Mouse (Mus musculus): Measurements from ENCODE around the gene Tirap.

Gene Tirap

DNA sequence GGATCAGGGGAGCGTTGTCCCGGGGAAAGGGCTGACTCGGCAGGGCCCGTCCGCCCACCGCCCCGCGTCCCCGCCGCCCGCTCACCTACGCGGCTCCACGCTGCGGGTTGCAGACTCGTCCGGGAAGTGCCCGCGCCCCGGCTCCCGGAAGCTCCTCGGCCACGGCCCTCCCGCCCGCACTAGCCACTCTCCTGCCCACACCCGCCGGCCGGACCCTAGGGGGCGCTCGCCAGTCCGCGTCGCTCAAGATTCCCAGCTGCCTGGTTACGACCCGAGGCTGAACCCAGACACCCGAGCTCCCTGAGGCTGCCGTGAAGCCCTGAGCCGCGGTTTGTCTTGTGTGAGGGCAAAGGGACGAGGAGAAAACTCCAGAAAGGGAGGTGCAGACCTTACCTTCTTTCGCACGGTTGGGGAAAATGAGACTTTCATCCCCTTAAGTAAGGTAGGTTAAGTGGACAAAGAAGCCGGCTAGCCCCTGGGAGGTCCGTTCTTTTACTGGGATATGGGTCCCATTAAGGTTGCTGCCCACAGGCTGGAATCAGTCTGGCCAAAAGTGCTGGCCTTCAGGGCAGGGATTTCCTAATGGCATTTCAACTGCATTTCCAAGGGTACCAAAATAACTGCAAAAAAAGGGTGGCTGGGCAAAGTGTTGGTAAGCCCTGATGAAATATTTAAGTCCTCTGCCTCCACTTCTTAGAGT lies at the start of gene Tirap, which contains the start of gene Srpr:
Gene Tirap (minus strand): TSS at position 520 of the 700 bp plus-strand sequence.
Gene Srpr (plus strand): TSS at position 404 of the 700 bp plus-strand sequence.
- peak; percentile 86 to 93 for DNase-seq

DNA sequence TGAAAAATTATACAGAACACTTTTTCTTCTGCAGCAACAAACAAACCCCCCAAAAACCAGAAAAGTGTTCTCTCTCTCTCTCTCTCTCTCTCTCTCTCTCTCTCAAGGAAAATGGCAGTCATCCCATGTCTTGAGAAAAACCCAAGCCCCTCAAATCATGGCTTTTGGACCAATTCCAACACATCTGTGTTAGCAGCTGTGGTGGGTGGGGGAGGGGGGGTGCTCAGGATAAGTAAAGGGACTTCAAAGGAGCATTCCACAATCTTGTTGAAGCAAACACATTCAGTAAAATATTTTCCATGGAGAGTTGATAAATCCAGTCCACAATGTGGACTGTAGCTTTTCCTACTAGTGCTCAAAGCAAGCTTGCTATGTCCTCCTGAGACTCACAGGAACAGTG lies 49.4 kb upstream of the Tirap start:
- DNase-seq = no peak

DNA sequence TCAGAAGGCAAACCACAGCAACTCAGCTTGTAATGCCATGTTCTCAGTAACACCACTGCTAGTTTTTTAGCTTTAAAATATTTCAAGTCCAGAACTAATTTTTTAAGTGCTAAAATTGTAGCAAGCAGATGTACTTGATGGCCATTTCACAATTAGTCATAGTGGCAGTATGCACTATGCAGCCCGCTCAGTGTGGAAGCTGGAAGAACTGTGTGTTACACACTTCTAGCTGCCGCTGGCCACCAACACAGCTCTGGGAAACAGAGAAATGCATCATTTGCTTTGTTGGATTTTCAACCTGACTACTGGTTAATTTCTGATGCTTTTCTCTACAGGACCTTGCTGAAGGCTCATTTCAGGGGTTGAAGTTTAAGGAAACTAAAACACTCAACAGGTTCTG lies 47.3 kb upstream of the Tirap start:
- DNase-seq = no peak

DNA sequence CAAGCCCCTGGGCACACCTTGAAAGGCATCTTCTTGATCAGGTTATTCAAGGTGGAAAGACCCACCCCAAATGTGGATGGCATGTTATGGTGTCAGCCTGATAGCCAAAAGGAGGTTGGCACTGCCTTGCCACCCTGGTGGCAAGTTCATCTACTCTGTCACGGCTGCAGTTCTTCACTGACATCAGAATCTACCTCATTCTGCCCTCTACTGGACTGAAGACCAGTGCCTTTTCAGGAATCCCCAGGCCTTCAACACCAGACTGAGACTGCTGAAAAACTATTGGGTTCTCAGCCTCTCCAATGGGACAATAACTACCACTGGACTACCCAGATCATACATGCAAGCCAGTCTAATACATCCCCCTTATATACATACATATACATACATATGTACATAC lies 39.6 kb upstream of the Tirap start:
- no peak for DNase-seq

DNA sequence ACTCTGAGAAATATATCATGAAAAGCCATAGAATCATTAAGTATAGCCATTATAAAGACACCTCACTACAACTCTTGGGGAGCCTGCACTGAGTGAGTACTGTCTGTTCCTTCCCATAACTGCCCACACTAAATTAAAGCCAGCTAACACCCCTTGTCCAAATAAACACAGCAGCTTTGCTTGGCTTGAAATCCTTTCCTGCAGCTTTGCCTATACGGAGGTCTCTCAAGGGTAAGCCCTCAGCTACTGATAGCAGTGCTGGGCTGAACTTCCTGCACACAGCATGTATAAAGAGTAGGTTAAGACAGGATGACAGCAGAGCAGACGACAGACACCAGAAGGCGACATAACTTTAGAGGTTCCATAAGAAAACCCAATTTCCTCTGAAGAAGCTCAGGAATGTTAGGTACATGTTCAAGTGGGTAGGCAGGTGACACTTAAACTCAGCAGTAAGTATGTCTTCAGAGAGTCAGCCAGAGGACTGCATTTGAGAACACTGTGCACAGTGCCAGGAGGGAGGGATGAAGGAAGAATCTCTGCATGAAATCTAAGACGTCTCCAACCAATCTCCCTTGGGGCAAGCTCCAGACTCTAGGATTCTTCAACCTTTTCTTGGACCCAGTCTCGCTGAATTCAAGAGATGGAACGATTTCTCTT lies 39.0 kb upstream of the Tirap start:
- no peak for DNase-seq

DNA sequence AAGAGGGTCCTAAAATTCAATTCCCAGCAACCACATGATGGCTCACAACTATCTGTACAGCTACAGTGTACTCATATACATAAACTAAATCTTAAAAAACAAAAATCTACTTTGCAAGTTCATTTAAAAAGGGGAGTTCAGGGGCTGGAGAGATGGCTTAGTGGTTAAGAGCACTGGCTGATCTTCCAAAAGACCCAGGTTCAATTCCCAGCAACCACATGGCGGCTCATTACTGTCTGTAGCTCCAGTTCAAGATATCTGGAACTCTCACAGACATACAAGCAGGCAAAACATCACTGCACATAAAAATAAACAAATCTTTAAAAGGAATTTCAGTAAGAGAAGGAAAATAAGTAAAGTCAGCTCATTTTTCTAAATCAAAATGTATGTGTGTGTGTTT lies 38.3 kb upstream of the Tirap start:
- DNase-seq = no peak

DNA sequence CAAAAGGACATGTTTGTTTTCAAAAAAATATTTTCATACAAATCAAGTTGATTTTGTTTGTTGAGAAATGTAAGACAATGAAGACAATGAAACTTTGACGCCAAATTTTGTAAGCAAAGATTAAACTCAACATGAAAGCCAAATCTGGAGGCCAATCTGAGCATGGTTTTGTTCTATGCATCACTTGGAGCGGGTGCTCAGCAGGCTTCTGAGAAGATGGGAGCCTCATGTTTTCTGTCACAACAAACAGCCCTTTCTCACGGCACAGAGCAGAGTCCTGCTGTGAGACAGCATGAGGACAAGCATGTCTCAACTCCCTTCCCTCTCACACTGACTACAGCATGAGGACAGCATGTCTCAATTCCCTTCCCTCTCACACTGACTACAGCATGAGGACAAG lies 35.9 kb upstream of the Tirap start:
- DNase-seq = no peak

DNA sequence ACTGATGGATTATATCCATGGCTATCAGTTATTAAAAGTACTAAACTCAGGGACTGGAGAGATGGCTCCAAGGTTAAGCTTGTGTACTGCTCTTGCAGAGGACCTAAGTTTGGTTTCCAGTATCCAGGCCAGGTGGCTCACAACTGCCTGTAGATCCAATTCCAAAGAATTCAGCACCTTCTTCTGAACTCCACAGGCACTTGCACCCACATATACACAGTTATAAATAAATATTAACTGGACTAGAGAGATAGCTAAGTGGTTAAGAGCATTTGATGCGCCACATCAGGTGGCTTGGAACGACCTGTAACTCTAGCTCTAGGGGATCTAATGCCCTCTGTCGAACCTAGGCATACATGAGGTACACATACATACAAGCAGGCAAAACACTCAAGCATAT lies 28.6 kb upstream of the Tirap start:
- DNase-seq = no peak

DNA sequence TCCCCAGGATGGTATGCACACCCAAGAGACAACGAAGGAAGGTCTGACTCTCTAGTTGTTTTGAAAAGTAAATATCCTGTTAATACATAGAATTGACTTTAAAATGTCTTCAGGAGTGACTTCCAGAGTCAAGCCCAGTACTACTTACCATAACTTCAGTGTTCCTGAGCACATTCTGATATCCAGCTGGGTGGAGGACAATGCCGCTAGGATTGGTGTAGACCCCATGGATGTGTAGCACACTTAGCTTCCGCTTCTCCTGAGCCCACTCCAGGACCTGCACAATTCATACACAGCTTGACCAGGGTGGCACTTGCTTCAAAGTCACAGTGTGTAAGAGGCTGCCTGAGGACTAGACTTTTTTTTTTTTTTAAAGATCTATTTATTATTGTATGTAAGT lies 23.4 kb upstream of the Tirap start:
- no peak for DNase-seq

DNA sequence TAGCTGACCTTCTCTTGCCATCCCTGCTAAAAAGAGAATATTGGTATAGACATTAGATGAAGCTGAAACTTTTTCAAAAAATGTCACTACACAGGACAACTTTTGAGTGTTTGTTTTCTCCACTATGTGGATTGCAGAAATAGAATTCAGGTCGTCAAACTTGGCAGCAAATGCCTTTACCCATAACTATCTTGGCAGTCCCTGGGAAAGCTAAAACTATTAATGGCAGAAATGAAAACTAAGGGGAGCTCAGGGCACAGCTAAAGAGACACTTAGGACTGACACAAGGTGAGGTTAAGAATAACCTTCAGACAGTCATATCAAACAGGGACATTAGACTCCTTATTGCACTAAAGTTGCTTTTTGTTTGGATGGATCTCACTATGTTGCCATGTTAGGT lies 17.9 kb upstream of the Tirap start:
- no peak for DNase-seq

DNA sequence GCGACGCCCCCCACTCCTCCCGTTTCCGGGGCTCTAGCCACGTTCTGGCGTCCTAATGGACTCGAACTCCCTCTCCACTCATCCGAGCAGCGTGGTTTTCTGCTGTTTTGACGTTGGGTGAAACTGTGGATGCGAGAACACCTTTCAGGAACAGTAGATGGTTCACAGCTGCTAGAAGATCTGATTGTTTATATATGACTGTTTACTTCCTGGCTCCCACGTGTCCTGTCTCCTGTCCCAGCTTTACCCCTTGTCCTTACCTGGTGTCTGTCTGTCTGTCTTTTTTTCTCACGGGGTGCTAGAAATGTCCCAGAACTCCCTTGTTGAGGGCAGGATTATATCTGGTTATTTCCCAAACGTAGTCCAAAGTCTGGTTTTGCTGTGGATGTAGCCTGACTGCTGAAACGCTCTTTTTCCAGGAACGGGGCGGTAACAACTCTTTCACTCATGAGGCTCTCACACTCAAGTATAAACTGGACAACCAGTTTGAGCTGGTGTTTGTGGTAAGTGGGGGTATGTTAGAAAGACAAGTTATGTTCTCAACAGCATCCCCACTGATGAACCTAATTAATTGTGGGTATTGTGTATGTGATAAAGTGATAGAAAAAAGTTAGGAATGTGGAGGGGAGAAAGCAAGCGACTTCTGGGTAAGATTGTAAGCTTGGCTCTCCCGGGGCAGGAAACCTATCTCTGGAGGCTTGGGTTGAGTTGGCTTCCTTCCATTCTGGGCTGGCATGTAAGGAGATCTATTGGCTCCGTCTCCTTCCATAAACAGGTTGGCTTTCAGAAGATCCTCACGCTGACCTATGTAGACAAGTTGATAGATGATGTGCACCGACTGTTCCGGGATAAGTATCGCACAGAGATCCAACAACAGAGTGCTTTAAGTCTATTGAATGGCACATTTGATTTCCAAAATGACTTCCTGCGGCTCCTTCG lies 11.8 kb upstream of the Tirap start:
- no peak for DNase-seq

DNA sequence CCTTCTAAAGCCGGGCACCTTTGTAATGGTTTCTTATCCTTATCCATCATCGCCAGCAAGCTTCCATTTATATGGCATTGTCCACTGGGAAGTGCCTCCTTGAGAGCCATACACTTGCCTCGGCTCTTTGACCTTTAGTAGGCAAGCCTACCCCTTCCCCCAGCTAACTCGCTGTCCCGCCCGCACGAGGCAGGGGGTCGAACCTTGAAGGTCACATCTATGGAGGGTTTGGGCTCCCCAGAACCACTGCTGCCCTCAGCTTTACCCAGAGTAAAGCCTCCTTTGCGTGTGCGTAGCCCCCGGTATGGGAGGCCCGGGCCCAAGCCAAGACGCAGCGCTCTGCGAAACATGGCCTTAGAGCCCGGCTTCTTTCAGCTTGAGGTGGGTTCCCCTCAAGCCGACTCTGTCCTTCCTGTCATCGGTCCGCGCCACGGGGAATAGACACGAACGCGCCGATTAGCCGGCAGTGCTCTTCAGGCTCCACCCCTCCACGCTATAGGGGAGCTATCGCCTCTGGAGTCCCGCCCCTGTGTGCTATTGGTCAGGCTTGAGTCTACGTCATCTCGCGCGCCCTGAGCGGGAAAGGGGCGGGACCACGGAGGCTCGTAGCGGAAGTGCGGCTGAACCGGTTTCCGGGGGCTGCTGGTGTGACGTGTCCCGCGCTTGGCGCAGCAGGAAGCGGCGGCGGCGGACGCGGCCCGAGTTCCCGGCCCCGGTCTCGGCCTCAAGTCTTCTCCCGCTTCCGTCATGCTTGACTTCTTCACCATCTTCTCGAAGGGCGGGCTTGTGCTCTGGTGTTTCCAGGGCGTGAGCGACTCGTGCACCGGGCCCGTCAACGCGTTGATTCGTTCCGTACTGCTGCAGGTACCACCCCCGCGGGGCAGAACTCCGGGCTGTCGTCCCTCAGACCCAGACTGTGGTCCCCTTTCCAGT lies 10.7 kb upstream of the Tirap start, which contains the start of gene Foxred1:
Gene Foxred1 (minus strand): TSS at position 514 of the 933 bp plus-strand sequence.
- DNase-seq = peak; percentile 99

DNA sequence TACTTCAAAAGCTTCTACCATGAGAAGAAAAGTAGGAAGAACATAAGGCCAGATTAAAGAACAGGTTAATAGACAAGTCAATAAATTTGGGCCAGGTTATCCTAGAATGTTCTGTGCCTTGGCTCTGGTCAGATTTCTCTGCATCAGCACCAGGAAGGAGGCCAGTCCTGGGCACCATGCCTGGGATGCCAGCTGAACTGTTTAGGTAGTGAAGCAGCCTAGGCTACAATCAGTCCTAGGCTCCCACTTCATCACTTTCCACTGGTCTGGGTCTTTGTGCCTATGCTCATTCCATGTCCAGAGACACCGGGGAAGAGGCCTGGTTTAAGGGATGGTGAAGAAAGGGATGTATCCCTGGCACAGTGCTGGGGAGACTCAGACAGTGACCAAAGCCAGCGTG lies 4.3 kb upstream of the Tirap start:
- no peak for DNase-seq

DNA sequence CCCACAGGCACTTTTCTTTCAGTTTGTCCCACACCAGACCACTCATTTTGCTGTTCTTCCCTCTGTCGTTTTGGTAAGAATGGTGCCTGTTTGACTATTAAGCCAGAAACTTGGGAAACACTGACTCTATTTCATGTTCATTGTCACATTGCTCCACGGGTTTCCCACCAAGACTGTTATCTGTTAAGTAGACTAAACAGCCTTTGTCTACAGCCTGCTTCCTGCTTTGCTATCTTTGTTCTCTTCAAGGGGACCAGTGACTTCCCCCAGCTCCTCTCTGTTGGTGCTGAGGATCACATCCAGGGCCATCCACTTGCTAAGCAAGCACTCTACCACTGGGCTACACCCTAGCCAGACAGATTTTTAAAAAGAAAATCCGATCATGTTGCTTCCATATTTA lies 3.4 kb upstream of the Tirap start:
- no peak for DNase-seq

DNA sequence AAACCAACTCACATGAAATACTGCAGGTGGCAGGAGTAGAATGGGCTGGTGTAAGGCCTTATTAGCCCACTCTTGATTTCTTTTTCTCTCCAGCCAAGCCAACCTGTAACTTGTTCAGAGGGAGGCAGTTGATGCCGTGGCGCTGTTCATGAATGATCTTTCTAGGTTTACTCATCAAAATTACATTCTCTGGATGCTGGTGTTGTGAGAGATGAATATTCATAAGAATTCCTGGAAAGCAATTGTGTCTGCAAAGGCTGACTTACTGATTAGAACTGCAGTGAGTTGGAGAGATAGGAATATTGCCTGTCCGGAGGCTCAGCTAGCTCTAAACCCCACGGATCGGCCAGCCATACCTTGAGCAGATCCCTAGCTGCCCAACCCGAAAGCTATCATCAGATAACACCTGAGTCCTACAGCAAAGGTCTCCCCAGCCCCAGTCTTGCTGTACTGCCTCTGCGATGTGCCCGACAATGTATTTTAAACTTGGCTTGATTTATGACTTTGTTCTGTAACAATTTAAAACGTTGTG lies 504 bp upstream of the Tirap start:
- DNase-seq = no peak

DNA sequence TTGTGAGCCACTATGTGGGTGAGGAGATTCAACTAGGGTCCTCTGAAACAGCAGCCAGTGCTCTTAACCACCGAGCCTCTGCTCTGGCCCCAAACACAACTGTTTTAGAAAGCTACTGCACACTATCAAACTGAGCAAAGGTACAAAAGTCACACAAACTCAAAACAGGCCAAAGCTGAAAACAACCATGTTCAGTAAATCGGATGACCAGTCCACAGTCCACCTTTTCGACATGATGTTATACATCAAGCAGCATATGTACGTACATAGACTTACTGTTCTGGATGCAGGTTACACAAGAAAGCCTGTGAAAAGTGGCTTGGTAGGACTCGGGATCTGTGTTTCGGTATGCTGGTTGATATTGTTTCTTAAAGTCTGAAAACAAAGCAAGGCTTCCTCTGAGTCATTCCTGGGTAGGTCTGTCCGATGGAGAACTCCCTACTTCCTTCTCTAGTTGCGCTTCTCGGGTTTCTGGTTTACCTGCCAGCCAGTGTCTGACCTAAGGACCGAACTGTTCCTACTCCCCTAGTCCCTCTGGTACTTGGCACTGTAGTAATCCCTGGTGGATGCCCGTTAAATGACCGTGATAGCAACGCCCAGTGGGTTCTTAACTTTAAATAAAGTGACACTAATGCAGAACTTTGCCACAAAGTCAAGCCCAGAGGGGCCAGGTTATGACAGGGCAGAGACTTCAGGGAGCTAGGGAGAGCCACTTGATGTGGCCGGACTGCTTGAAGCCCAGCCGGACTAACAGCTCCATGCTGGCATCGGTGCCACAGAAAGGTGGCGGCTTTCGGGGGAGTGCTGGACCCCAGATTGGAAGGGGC lies 933 bp downstream of the Tirap start:
- no peak for DNase-seq

DNA sequence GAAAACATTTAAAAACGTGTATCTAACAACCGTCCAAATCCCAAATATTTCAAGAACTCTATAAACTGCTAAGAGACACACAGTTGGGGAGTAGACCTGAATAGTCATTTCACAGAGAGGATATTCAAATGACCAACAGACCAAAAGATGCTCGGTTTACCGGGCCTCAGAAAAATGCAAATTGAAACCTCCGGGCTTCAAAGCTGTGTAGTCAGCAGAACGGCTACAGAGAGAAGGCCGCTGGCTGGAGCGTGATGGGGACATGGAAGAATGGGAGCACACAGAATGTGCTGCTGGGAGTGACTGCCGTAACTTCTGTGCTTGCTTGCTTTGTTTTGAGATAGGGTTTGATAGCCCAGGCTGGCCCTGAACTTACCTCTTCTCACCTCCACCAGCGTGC lies 1.7 kb downstream of the Tirap start:
- no peak for DNase-seq

DNA sequence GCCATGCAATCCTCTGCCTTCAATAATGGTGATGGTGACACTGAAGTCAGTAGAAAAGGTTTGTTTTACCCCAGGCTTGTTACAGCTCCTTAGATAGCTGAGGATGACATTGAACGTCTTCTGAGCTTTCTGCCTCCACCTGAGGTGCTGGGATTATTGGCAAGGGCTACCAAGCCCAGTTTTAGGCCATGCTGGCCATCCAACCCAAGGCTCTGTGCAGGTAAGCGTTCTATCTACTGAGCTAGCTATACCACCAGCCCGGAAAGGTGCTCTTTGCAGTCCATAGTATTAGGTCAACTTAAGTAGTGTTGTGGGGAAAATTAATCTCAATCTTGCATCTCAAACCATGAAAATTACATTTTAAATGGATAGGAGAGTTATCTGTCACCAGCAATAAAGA lies 2.5 kb downstream of the Tirap start:
- DNase-seq = no peak

DNA sequence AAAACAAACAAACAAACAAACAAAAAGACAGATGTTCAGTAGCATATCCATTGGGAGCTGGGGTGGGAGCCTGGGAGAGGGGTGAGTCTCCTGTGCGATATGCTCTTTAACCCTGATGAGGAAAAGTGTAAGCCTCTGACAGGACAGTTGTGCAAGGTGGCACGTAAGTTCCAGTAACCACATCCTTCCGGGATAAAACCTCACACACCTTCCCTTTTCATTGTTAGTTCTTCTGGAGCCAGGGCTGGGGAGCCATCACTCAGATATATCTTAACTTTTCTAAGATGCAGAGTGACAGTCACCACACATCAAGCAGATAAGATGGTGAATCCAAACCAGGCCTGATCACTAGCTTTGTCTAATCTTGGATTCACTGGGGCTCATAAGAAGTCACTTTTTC lies 6.0 kb downstream of the Tirap start:
- no peak for DNase-seq

DNA sequence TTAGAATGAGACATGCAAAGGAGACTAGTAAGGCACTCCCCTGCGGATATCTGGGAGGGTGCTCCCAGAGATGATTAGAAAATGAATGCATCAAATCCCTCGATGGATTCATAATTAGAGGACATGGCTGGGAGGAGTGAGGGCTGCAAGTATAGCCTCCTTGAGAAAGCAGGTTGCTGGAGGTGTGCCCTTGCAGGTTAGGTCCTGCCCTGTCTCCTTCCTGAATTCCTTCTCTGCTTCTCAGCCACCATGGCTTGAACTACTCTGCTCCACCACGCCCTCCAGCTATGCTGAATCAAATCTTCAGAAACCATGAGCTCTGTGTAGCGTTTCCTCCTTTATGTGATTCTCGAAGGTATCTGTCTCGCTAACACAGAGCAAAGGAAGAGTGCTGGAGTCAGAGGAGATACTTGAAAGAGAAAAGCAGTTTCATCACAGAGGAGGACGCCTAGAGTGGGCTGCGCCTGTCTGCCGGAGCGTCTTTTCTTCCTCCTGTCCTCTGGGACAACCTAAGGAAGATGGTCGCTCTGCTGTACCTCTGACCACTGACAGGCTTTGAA lies 7.0 kb downstream of the Tirap start:
- DNase-seq = no peak

DNA sequence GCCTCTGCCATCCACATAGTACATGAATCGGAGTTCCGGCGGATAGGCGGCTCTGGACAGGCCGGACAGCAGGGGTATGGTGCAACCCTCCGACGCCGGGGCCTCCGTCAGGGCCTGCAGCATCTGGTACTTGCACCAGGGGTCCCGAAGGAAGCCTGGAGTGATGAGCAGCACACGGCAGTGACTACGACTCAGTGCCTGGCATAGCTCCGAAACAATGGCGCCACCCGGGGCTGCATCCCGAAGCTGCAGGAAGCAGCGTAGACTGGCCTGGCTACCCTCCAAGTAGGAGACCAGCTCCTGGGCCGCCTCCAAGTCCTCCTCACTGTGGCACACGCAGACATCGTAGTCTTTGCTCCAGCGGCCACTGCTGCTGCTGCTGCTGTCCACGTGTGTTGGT lies 11.4 kb downstream of the Tirap start:
- DNase-seq = peak; percentile 23 to 30

Data from kidney, adult 8-10 months (tissue).